Mouse (Mus musculus) liver, embryonic 14 days (tissue): ENCODE results near the gene Samt2. TPM values are rescaled to one million over a fixed set of nuclear protein-coding genes. Genes with fewer than 3 reads are reported as not detected.

Source experiments
- polyA plus RNA-seq: library from polyadenylated mRNA; depleted of rRNA; stranded (reverse); fragments of >200 nt; gene quantifications from 2 replicates; pipeline ENCODE4 v1.2.3, GENCODE M21; 2012; rRNA removed

Samt2 gene
- polyA plus RNA-seq, result not detected in 2 replicates

DNA sequence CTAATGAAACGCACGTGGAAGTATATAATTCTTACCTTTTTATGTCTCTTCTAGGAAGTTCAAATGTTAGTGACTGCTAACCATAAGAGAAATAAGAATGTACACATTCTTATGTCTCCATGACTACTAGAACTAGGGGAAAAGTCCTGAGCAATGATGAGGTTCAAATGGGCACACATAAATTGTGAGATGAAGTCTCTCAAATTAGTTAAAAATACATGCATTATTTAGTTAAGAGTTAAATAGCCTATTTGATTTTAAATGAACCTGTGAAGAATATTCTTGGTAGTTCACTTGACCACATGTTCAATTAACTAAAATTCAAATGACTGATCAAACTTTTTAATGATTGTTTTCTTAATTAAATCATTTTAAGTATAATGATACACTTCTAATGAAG lies at the start of gene Samt2:
Gene Samt2 (minus strand): TSS at position 101 of the 400 bp plus-strand sequence.

Other genes with a start within 250 kb of the Samt2 start
- not detected in 2 replicates for gene 4930524N10Rik, start 236.0 kb downstream of the Samt2 start, polyA plus RNA-seq
- not detected in 2 replicates for gene Samt4, start 97.4 kb downstream of the Samt2 start, polyA plus RNA-seq